Mouse (Mus musculus): ENCODE results near the gene Cd3g.
A peak's percentile ranks its signal among the peaks of the same experiment; 100 is the strongest.

Gene Cd3g

GRCm38 (mm10) chr9:44980242-44980641, at the start of gene Cd3g:
TSS of gene Cd3g (minus strand) at chr9:44980431.
- DNase-seq (ENCODE audit: low read depth, low spot score), result no peak

GRCm38 (mm10) chr9:45027376-45027775, 47.1 kb upstream of the Cd3g start:
- no peak for DNase-seq (ENCODE audit: low read depth, low spot score)

- DNase-seq (ENCODE audit: low read depth, low spot score), result no peak
Observed at GRCm38 (mm10) chr9:45024187-45024586, 44.0 kb upstream of the Cd3g start.

GRCm38 (mm10) chr9:45023638-45024037, 43.4 kb upstream of the Cd3g start:
- DNase-seq (ENCODE audit: low read depth, low spot score), result no peak

GRCm38 (mm10) chr9:45022800-45023199, 42.6 kb upstream of the Cd3g start:
- DNase-seq (ENCODE audit: low read depth, low spot score), result peak; percentile 68

- DNase-seq (ENCODE audit: low read depth, low spot score), result no peak
Observed at GRCm38 (mm10) chr9:45018031-45018430, 37.8 kb upstream of the Cd3g start.

GRCm38 (mm10) chr9:45015841-45016240, 35.6 kb upstream of the Cd3g start:
- DNase-seq (ENCODE audit: low read depth, low spot score), result no peak

- DNase-seq (ENCODE audit: low read depth, low spot score), result no peak
Observed at GRCm38 (mm10) chr9:45014879-45015278, 34.6 kb upstream of the Cd3g start.

- DNase-seq (ENCODE audit: low read depth, low spot score), result no peak
Observed at GRCm38 (mm10) chr9:45011291-45011690, 31.1 kb upstream of the Cd3g start.

GRCm38 (mm10) chr9:45010461-45010860, 30.2 kb upstream of the Cd3g start:
- no peak for DNase-seq (ENCODE audit: low read depth, low spot score)

GRCm38 (mm10) chr9:45009180-45010078, 29.2 kb upstream of the Cd3g start, which contains the start of gene Cd3e:
TSS of gene Cd3e (minus strand) at chr9:45009627.
- peak; percentile 22 for DNase-seq (ENCODE audit: low read depth, low spot score)

- no peak for DNase-seq (ENCODE audit: low read depth, low spot score)
Observed at GRCm38 (mm10) chr9:45008342-45008741, 28.1 kb upstream of the Cd3g start.

- no peak for DNase-seq (ENCODE audit: low read depth, low spot score)
Observed at GRCm38 (mm10) chr9:45007404-45007803, 27.2 kb upstream of the Cd3g start.

GRCm38 (mm10) chr9:45000249-45000648, 20.0 kb upstream of the Cd3g start:
- no peak for DNase-seq (ENCODE audit: low read depth, low spot score)

- no peak for DNase-seq (ENCODE audit: low read depth, low spot score)
Observed at GRCm38 (mm10) chr9:44999776-45000175, 19.5 kb upstream of the Cd3g start.

- no peak for DNase-seq (ENCODE audit: low read depth, low spot score)
Observed at GRCm38 (mm10) chr9:44999171-44999570, 18.9 kb upstream of the Cd3g start.

GRCm38 (mm10) chr9:44998138-44998537, 17.9 kb upstream of the Cd3g start:
- no peak for DNase-seq (ENCODE audit: low read depth, low spot score)

GRCm38 (mm10) chr9:44996590-44996989, 16.4 kb upstream of the Cd3g start:
- DNase-seq (ENCODE audit: low read depth, low spot score), result no peak

GRCm38 (mm10) chr9:44994962-44995361, 14.7 kb upstream of the Cd3g start:
- DNase-seq (ENCODE audit: low read depth, low spot score), result no peak

- DNase-seq (ENCODE audit: low read depth, low spot score), result no peak
Observed at GRCm38 (mm10) chr9:44993268-44993667, 13.0 kb upstream of the Cd3g start.

GRCm38 (mm10) chr9:44992271-44992670, 12.0 kb upstream of the Cd3g start:
- DNase-seq (ENCODE audit: low read depth, low spot score), result no peak

- peak; percentile 56 for DNase-seq (ENCODE audit: low read depth, low spot score)
Observed at GRCm38 (mm10) chr9:44991821-44992220, 11.6 kb upstream of the Cd3g start.

- no peak for DNase-seq (ENCODE audit: low read depth, low spot score)
Observed at GRCm38 (mm10) chr9:44986976-44987375, 6.7 kb upstream of the Cd3g start.

Measured in ES-CJ7 (cell line).